Mouse (Mus musculus) layer of hippocampus, adult 11-12 months (tissue): ENCODE results near the gene Dnah5.

Experiments used
- DNase-seq: peaks from one replicate; pipeline ENCODE4 v3.0.0; 2022; ENCODE audit warnings: low spot score

The Dnah5 gene

GRCm38 (mm10) chr15:28466591-28467247, 263.2 kb downstream of the Dnah5 start:
- DNase-seq, result peak; percentile 57

- DNase-seq, result no peak
Observed at GRCm38 (mm10) chr15:28473749-28474390, 270.3 kb downstream of the Dnah5 start.

- no peak for DNase-seq
Observed at GRCm38 (mm10) chr15:28502820-28503219, 299.3 kb downstream of the Dnah5 start.

GRCm38 (mm10) chr15:28515176-28515575, 311.6 kb downstream of the Dnah5 start:
- DNase-seq, result no peak
